Mouse (Mus musculus): ENCODE measurements around the gene Orm3.

DNA sequence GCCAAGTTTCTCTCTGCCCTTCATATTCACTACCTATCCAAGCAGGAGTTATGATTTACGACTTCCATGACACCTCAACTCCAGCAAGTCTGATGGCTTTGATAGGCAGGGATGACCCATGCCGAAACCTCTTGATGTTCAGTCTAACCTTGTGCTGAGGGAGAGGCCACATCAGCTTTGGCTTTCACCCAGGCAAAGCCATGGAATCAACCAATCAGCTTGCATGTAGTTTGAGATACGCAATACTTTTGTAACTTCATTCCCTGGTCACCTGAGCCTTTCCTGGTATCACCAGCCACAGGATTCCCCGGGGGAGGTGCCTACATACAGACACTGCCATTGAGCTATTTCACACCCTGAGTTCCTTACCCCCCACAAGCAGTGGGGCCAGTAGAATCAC lies 9.3 kb upstream of the Orm3 start:
- TF ChIP-seq POLR2A (IDR thresholded peaks at IDR 0.05; ENCODE audit: insufficient read length, low read depth), result no peak
- TF ChIP-seq CEBPB (IDR thresholded peaks at IDR 0.05; ENCODE audit: insufficient read depth, poor library complexity, severe bottlenecking), result no peak
- no peak for TF ChIP-seq USF1 (IDR thresholded peaks at IDR 0.05; ENCODE audit: low read depth)
- no peak for TF ChIP-seq MYOG (IDR thresholded peaks at IDR 0.05; ENCODE audit: control insufficient read depth in 1 of 3, insufficient read depth in 1 of 3, insufficient read length in 2 of 3, low read depth in 2 of 3)
- TF ChIP-seq MYOD1 (IDR thresholded peaks at IDR 0.05; ENCODE audit: control insufficient read depth in 1 of 3, insufficient read length in 2 of 3, low read depth in 2 of 3), result no peak
- TF ChIP-seq E2F4 (IDR thresholded peaks at IDR 0.05; ENCODE audit: insufficient read depth), result no peak
- no peak for TF ChIP-seq REST (IDR thresholded peaks at IDR 0.05; ENCODE audit: insufficient read depth, insufficient read length)
